Mouse (Mus musculus) thymus, adult 2 months (tissue): Measurements from ENCODE around the gene Klc3.

Experiments
- CTCF ChIP-seq: fragments of 200-500 bp; IDR thresholded peaks from 2 replicates; pipeline ENCODE4 v1.5.1; 2012; ENCODE audit warnings: mild to moderate bottlenecking, control low read depth, low read length, moderate library complexity, borderline replicate concordance; ENCODE audit not compliant: control insufficient read depth, poor library complexity, insufficient read depth; ENCODE audit errors: extremely low read depth
- POLR2A ChIP-seq: fragments of 200-500 bp; IDR thresholded peaks from 2 replicates; pipeline ENCODE4 v1.6.1; 2012; ENCODE audit warnings: mild to moderate bottlenecking, low read length, control low read depth, moderate library complexity; ENCODE audit not compliant: control insufficient read depth, poor library complexity, insufficient read depth; ENCODE audit errors: extremely low read depth

DNA sequence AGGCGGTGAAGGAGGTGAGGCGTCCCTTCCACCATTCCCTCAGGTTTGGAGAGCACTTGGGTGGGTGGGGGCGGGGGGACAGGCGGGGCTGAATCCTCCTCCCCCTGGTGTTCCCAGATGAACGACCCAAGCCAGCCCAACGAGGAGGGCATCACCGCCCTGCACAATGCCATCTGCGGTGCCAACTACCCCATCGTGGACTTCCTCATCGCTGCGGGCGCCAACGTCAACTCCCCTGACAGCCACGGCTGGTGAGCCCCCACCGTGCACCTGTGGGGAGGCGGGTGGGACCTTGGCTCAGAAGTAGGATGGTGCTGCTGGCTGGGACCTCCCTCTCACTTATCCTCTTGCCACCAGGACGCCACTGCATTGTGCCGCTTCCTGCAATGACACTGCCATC lies 28.5 kb downstream of the Klc3 start:
- TF ChIP-seq POLR2A (no peak), CTCF (no peak)
